Mouse (Mus musculus) urinary bladder, postnatal 14 days (tissue): ENCODE results near the gene B4gat1.

Experiments
- DNase-seq: peaks from one replicate; pipeline ENCODE4 v3.0.0; 2021; ENCODE audit warnings: low spot score

The B4gat1 gene

GRCm38 (mm10) chr19:5060365-5061330 is 22.0 kb downstream of the B4gat1 start:
- peak; percentile 70 for DNase-seq

- DNase-seq: no peak
Measured at GRCm38 (mm10) chr19:5062041-5062440, 23.4 kb downstream of the B4gat1 start.

GRCm38 (mm10) chr19:5062446-5062845 is 23.8 kb downstream of the B4gat1 start:
- DNase-seq: peak; percentile 73

- peak; percentile 72 for DNase-seq
Measured at GRCm38 (mm10) chr19:5065104-5065503, 26.5 kb downstream of the B4gat1 start.

- DNase-seq: no peak
Measured at GRCm38 (mm10) chr19:5067040-5067799, 28.6 kb downstream of the B4gat1 start.

GRCm38 (mm10) chr19:5067867-5068569 is 29.4 kb downstream of the B4gat1 start, which contains the start of gene Cd248:
Cd248 (plus strand) TSS chr19:5068078.
- DNase-seq: peak; percentile 80

- no peak for DNase-seq
Measured at GRCm38 (mm10) chr19:5068570-5069234, 30.1 kb downstream of the B4gat1 start.

- DNase-seq: no peak
Measured at GRCm38 (mm10) chr19:5069486-5069885, 30.9 kb downstream of the B4gat1 start.

GRCm38 (mm10) chr19:5069978-5070377 is 31.4 kb downstream of the B4gat1 start:
- DNase-seq: no peak

GRCm38 (mm10) chr19:5071077-5071476 is 32.5 kb downstream of the B4gat1 start:
- DNase-seq: no peak

- DNase-seq: peak; percentile 85
Measured at GRCm38 (mm10) chr19:5071545-5072369, 33.1 kb downstream of the B4gat1 start.

GRCm38 (mm10) chr19:5072389-5073019 is 33.9 kb downstream of the B4gat1 start:
- DNase-seq: no peak

- DNase-seq: peak; percentile 70
Measured at GRCm38 (mm10) chr19:5073028-5073427, 34.4 kb downstream of the B4gat1 start.

- DNase-seq: no peak
Measured at GRCm38 (mm10) chr19:5073518-5073917, 34.9 kb downstream of the B4gat1 start.

- DNase-seq: no peak
Measured at GRCm38 (mm10) chr19:5079279-5079678, 40.7 kb downstream of the B4gat1 start.

GRCm38 (mm10) chr19:5082005-5082404 is 43.4 kb downstream of the B4gat1 start:
- DNase-seq: no peak

GRCm38 (mm10) chr19:5082596-5082995 is 44.0 kb downstream of the B4gat1 start:
- DNase-seq: no peak

GRCm38 (mm10) chr19:5083961-5084833 is 45.6 kb downstream of the B4gat1 start:
- no peak for DNase-seq

GRCm38 (mm10) chr19:5084834-5085144 is 46.2 kb downstream of the B4gat1 start:
- DNase-seq: no peak
